Mouse (Mus musculus) urinary bladder, postnatal 36 days (tissue): ENCODE measurements around the gene Dzip1.

Source experiments
- DNase-seq, 2 experiments: peaks; one replicate each; pipeline ENCODE4 v3.0.0; 2022; ENCODE audit warnings: low spot score in 2 of 2, mixed read lengths in 1 of 2

Dzip1 gene

GRCm38 (mm10) chr14:118836145-118836544 lies 89.1 kb downstream of the Dzip1 start:
- no peak for DNase-seq

DNA sequence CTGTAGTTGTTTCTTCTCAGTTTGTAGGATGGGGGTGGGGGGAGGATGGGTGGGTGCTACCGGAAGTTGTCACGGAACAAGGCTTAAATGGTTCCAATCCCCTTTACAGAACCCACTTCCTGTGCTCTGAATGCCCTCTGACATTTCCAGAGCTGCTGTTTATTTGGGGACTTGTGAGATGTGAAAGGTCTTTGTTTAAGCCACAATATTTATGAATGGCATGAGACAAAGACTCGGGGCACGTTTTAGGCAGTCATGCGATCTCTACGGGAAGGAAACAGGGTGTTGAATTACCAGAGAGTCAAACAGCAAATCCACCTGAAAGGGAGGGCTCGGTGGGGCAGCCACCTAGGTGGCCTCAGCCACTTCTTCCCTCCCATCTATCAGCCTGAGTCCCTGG lies 90.9 kb downstream of the Dzip1 start:
- no peak for DNase-seq

- no peak for DNase-seq
These were observed 92.0 kb downstream of the Dzip1 start for GRCm38 (mm10) chr14:118833241-118833640.

DNA sequence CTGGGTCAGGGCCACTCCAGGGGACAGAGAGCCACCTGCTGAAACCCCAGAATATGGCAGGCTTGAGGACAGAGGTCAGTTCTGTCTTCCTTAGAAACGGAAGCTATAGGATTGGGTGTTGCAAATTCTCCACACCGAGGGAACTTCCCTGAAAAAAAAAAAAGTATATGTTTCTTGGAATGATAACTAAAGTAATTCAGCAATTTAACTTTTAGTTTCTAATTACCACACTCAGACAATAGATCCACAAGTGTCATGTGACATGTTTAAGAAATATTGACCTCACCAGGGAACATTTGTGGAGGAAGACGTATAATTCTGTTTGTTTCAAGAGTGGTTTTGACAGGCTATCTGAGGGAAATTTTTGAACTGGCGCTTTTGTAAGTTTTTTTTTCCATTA lies 93.7 kb downstream of the Dzip1 start:
- DNase-seq: no peak

GRCm38 (mm10) chr14:118829331-118830095 lies 95.7 kb downstream of the Dzip1 start:
- no peak for DNase-seq

DNA sequence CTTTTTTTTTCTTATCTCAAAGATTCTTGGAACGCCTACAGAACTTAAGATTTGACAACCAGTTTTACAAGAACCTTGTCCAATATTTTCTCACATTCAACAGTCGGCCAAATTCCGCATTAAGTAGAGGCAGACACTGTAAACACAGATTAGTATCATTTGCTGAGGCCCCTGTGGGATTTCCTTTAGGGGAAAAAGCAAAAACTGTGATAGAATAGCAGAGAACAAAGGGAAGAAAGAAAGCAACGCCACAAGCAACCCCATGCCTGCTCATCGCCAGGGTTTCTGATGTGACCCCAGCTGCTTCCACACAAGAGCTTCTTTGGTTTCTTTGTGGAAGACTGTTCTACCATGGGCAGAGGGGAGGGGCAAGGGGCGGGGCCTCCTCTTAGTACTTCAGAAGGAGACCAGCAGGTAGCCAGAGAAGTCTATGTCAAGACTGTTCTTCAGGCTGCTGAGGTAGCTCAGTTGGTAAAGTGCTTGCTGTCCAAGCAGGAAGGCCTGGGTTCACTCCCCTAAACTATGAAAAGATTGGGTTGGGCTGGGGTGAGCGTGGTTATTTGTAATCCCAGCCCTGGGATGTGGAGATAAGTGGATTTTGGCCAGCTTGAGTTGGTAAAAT lies 97.9 kb downstream of the Dzip1 start:
- DNase-seq: no peak

GRCm38 (mm10) chr14:118826346-118826745 lies 98.9 kb downstream of the Dzip1 start:
- no peak for DNase-seq
